Mouse (Mus musculus) frontal cortex, adult (tissue): ENCODE measurements around the gene Stk4.
A peak's percentile ranks its signal among the peaks of the same experiment; 100 is the strongest.
"Not testable (repeated sequence)": the region's sequence is repeated elsewhere in the genome, so short reads cannot be mapped to it uniquely, and the experiment has no call there.

ENCODE experiments used
- ATAC-seq: cut with Nextera tagmentation; 2 replicates; pipeline ENCODE4 v1.9.2; 2017; ENCODE audit warnings: mild to moderate bottlenecking, moderate library complexity, mixed read lengths; ENCODE audit not compliant: low TSS enrichment

The Stk4 gene

GRCm38 (mm10) chr2:164070142-164070764 is at the start of gene Stk4:
Stk4 (plus strand) TSS chr2:164070322.
- ATAC-seq: peak; percentile 38

- no peak for ATAC-seq
Observed at GRCm38 (mm10) chr2:164022104-164022503, 48.0 kb upstream of the Stk4 start.

DNA sequence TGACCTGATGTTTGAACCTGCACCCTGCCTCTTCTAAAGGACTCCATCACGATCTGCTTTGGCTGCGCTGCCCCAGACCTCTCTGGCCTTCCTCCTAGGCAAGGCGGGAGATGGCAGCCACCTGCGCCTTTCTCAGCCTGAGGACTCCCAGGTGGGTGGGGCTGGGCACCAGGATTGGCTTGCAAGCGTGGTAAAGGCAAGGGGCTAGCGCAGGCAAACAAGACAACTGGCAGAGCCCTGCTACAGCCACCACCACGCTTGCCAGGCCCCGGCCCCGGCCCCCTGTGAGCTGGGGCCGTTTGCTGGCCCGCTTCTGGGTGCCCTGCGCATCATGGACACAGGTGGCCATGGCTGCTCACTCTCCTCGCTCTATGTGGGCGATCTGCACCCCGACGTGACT is 45.0 kb upstream of the Stk4 start, which contains the start of gene Pabpc1l:
TSS of gene Pabpc1l (plus strand) at position 301 of the 400 bp plus-strand sequence.
- no peak for ATAC-seq

DNA sequence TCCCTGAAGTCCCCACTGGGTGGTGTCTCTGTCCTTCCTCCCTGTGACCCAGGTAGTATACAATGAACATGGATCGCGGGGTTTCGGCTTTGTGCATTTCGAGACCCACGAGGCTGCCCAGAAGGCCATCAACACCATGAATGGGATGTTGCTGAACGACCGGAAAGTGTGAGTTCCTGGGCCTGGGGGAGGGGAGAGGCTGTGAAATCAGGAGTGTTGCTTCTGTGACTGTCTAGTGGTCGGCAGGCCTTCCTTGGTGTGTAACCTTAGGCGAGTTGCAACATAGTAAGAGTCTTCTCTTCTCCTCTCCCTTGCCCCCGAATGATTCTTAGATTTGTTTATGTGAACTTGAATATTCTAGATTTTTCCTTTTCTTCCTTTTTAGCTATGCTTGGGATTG is 39.0 kb upstream of the Stk4 start:
- ATAC-seq: no peak

DNA sequence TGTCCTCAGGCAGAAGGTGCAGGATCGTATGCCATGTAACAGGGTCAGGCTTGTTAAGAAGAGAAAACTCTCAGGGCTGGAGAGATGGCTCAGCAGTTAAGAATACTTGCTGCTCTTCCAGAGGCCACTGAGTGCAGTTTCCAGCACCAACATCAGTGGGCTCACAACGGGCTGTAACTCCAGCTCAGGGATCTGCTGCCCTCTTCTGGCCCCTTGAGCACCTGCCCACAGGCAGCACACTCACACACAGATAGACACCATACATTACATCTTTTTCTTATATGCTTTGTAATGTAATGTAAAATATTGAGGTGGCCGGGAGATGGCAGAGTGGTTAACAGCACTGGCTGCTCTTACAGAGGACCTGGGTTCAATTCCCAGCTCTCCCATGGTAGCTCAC is 37.1 kb upstream of the Stk4 start:
- ATAC-seq: no peak

- no peak for ATAC-seq
Observed at GRCm38 (mm10) chr2:164036520-164037019, 33.6 kb upstream of the Stk4 start.

DNA sequence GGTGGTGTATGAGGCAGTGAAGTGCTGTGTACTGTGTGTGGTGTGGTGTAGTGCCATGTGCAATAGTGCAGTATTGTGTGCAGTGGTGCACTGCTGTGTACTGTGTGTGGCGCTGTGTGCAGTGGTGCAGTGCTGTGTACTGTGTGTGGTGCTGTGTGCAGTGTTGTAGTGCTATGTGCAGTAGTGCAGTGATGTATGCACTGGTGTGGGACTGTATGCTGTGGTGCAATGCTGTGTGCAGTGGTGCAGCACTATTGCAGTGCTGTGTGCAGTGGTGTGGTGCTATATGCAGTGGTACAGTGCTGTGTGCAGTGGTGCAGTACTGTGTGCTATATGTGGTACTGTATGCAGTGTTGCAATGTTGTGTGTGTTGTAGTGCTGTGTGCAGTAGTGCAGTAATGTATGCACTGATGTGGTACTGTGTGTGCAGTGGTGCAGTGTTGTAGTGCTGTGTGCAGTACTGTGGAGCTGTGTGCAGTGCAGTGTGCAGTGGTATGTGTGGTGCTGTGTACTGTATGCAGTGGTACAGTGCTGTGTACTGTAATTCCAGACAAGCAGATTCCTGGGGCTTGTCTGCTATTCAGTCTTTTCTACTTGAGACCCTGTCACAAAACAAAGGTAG is 31.6 kb upstream of the Stk4 start:
- ATAC-seq: no peak

DNA sequence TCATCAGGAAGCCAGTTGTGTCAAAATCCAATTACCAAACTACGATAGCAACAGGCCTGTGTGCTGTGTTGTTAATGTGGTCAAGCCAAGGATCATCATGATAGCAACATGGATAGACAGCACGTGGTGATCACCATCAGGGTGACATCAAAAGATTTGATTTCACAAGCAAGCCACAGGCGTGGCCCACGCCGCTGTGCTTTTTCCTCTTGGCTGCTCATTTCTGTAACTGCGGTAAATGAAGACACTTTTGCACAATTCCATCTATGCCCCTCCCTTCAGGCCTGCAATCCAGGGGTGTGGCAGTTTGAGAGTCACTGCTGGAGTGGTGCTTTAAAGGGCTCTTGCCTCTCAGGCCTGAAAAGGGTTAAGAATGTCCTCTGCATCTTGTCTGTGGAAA is 29.2 kb upstream of the Stk4 start:
- ATAC-seq: no peak

DNA sequence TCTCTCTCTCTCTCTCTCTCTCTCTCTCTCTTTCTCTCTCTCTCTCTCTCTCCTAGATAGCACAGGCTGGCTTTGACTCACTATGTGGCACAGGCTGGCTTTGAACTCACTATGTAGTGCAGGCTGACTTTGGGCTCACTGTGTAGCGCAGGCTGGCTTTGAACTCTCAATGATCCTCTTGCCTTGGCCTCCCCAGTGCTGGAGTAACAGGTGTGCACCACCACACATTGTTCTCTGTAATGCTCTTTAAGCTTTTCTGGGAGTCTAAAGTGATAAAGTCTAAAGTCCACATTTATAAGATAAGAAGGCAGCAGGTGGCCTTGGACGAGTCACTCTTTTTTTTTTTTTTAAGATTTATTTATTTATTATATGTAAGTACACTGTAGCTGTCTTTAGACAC is 28.6 kb upstream of the Stk4 start:
- no peak for ATAC-seq

- ATAC-seq: no peak
Observed at GRCm38 (mm10) chr2:164047197-164047690, 22.9 kb upstream of the Stk4 start.

DNA sequence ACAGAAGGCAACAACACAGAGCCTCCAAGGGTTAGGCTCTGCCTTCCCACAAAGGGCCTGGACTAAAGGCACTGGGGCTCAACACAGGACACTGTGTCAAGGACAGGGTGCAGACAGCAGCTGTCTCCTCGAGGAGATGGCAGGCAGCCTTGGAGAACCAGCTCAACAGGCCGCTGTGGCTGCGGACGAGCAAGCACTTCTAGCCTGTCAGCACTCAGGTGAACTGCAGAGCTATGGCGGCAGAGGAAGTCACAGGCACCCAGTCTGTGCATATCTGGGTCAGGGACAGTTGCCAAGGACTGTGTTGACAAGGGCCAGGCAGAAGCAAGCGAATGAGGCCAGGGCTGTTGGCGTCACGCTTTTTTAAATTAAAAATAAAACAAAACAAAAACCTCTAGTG is 16.4 kb upstream of the Stk4 start:
- ATAC-seq: no peak

DNA sequence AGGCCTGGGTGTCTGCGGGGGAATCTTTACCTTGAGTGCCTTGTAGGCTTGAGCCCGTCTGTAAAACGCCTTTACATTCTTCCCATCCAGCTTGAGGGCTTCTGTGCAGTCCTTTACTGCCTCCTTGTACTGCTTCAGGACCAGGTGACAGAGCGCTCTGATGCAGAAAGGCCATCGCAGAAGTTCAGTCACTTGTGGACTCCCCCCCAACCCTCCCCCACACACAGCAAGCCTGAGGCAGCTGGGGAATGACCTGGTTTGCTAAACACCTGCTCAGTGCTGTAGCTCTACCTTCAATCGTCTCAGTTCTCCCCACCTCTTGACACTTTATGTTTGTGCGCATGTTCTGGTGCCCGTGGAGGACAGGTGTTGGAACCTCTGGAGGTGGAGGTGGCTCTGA is 15.5 kb upstream of the Stk4 start:
- ATAC-seq: no peak

- ATAC-seq: no peak
Observed at GRCm38 (mm10) chr2:164059634-164060235, 10.4 kb upstream of the Stk4 start.

DNA sequence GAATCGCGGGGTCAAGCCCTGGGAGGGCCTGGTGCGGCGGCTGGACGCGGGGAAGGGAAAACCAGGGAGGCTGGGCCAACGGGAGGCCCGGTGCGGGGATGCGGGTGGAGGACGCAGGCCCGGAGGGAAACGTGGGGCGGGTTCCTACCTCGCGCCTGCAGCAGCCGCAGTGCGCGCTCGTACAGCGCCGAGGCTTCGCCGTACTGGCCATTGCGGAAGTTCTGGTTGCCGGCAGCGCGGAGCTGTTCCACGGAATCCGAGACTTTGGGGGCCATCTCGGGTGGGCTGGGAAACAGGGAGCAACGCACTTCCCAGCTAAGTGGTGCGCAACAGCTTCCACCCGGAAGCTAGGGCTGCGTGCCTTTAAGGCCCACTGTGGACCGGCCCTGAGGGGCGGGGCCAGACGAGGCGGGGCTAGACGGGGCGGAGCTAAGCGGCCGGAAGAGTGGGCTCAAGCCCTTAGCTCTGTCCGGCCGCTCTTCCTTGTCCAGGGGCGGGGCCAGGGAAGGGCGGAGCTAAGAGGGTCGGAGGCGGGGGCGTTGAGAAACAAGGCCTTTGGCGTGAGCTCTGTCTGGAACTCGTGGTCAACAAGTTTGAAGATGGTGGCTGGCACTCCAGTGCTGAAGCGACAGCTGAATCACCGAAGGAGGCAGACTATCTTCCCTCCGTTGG is 779 bp downstream of the Stk4 start, which contains the start of gene Tomm34:
TSS of gene Tomm34 (minus strand) at position 405 of the 672 bp plus-strand sequence.
- ATAC-seq: peak; percentile 85

GRCm38 (mm10) chr2:164071437-164071820 is 1.3 kb downstream of the Stk4 start:
- ATAC-seq: not testable (repeated sequence)

DNA sequence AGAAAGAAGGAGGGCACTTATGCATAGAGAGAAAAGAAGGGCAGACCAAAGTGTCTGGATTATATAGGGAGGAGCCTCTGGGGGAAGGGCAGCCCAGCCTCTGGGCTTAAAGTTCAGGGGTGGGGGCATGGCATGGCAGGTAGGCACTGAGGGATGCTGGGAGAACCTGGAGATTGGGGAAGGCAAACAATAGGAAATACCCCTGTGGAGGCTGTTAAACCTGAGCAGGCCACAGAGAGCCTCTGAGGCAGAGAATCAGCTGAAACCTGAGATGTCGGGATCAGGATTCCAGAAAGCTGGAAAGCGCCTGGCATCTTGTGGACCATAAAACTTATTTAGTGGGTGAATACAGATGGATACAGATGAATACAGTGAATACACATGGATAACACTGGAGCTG is 2.0 kb downstream of the Stk4 start:
- no peak for ATAC-seq

DNA sequence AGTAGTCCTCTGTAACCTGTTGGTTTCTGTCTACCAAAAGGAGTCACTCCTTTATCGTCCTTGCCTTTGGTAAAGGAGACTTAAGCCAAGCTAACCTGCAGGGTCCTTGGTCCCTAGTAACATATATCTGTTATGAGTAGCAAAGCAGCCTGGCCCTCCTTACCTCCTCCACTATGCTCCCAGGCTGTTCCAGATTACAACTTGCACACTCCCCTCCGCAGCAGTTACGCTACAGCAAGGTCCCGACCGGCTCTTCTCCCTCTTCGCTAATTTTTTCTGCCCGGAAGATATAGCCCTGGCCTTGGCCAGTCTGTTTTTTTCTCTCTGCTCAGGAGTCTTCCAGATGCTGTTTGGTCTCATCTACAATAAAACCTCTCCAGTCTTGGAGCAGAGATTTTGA is 3.0 kb downstream of the Stk4 start:
- ATAC-seq: no peak

GRCm38 (mm10) chr2:164073918-164074578 is 3.9 kb downstream of the Stk4 start:
- ATAC-seq: peak; percentile 86

DNA sequence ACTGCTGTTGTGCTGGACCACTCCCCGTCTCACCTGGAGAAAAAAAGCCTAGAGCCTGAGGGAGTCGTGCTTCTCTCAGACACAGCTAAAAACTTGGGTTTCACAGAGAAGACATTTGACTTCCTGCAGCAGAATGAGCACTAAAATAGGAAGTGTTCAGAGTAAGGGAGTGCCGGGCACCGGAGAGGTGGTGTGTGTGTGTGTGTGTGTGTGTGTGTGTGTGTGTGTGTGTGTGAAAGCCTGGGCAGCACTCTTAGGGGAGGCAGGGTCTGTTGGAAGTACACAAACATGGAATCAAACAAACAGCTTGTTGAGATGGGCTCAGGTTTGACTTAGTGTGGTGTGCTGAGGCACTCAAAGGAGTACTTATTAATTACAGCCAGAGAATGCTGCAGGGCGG is 5.0 kb downstream of the Stk4 start:
- ATAC-seq: no peak

DNA sequence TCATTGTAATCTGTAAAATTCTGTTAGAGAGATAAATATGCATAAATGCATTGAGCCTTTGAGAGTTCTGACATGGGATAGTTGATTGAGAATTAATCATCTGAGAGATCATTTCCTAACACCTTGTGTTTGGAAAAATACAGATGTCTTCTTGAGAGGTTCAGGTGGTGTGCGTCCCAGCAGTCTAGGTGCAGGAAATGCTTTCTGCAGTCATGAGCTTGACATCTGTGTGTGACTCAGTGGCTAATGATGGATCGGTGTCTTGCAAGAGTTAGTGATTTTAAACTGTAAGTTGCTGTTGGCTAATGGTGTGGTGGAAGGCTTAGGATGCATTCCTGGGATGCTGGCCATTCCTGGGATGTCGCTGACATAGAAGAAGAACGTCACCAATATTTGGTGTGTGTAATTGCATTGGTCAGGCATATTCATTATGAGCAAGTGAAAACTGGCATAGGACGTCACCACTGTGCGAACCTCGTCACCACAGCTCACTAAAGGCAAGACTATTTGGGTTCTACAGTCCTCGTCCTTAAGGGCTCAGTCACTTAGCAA is 6.8 kb downstream of the Stk4 start:
- no peak for ATAC-seq

GRCm38 (mm10) chr2:164077875-164078274 is 7.8 kb downstream of the Stk4 start:
- no peak for ATAC-seq

GRCm38 (mm10) chr2:164079488-164079887 is 9.4 kb downstream of the Stk4 start:
- no peak for ATAC-seq
